Mouse (Mus musculus) intestine, embryonic 14.5 days (tissue): ENCODE measurements around the gene Lpcat4. TPM values are rescaled to one million over a fixed set of nuclear protein-coding genes. Genes with fewer than 3 reads are reported as not detected.
"Not testable (repeated sequence)": the region's sequence is repeated elsewhere in the genome, so short reads cannot be mapped to it uniquely, and the experiment has no call there.

Source experiments
- ATAC-seq: fragments of 200-750 bp; cut with Nextera tagmentation; replicated peaks from 2 replicates; pipeline ENCODE4 v1.8.0; 2017; ENCODE audit warnings: low read depth, moderate number of reproducible peaks, moderate TSS enrichment, moderate library complexity; ENCODE audit not compliant: low FRiP score, low TSS enrichment
- DNase-seq: peaks from one replicate; pipeline ENCODE4 v3.0.0-alpha.2; 2018; ENCODE audit warnings: low spot score
- H3K27ac ChIP-seq: fragments of 300-500 bp; sonication (generic); 2 replicates; pipeline ENCODE4 v1.5.1; 2014; ENCODE audit warnings: low read depth, mild to moderate bottlenecking, control low read depth
- H3K27me3 ChIP-seq: fragments of 300-500 bp; sonication (generic); replicated peaks from 2 replicates; pipeline ENCODE4 v1.6.1; 2014; ENCODE audit warnings: low read length, control low read depth; ENCODE audit not compliant: control insufficient read depth, insufficient read depth
- H3K36me3 ChIP-seq: fragments of 300-500 bp; sonication (generic); 2 replicates; pipeline ENCODE4 v1.6.1; 2014; ENCODE audit warnings: low read length, control low read depth; ENCODE audit not compliant: control insufficient read depth, insufficient read depth
- H3K4me1 ChIP-seq: fragments of 300-500 bp; sonication (generic); replicated peaks from 2 replicates; pipeline ENCODE4 v1.6.1; 2014; ENCODE audit warnings: low read length, control low read depth, mixed read lengths; ENCODE audit not compliant: control insufficient read depth, insufficient read depth
- H3K4me2 ChIP-seq: fragments of 300-500 bp; sonication (generic); 2 replicates; pipeline ENCODE4 v1.6.1; 2014; ENCODE audit warnings: low read length
- H3K4me3 ChIP-seq: fragments of 300-500 bp; sonication (generic); 2 replicates; pipeline ENCODE4 v1.5.1; 2014; ENCODE audit warnings: low read depth, low read length, control low read depth, mixed read lengths
- H3K9ac ChIP-seq: fragments of 300-500 bp; sonication (generic); 2 replicates; pipeline ENCODE4 v1.6.1; 2014; ENCODE audit warnings: mild to moderate bottlenecking, low read length
- H3K9me3 ChIP-seq: fragments of 300-500 bp; sonication (generic); 2 replicates; pipeline ENCODE4 v1.6.1; 2016; ENCODE audit warnings: low read length, control low read depth; ENCODE audit not compliant: control insufficient read depth
- WGBS: fragments of 180-500 bp; shearing (Covaris S2); extraction: QIAGEN DNeasy Blood & Tissue Kit; methylation state at CpG from one replicate; pipeline ENCODE4 v1.1.7; 2014; 5-methylcytosine and 5-hydroxymethylcytosine counted together
- polyA plus RNA-seq: library from polyadenylated mRNA; unstranded; fragments of >200 nt; fragmentation: Nextera tagmentation; extraction: Ambion mirVana; gene quantifications from 2 replicates; pipeline ENCODE4 v1.2.1, GENCODE M21; 2014

Lpcat4 gene
- polyA plus RNA-seq, 1 experiment from 2014 or later = 28.1 TPM

- H3K27me3 ChIP-seq = no peaks in the 10 kb centered on the region
- under 1% methylated on average over 21 of the region's 21 CpGs for WGBS
- no peak overlapping the region for H3K27ac ChIP-seq
Measured at GRCm38 (mm10) chr2:112284363-112285030, 45.2 kb downstream of the Lpcat4 start.

GRCm38 (mm10) chr2:112285031-112285390, 45.7 kb downstream of the Lpcat4 start:
- 53% methylated on average over 6 of the region's 6 CpGs for WGBS
- Histone ChIP-seq H3K4me3 (peak overlapping the region; percentile 47), H3K4me2 (peak overlapping the region; percentile 67), H3K36me3 (no peaks in the 10 kb centered on the region), H3K27ac (no peak overlapping the region), H3K27me3 (no peaks in the 10 kb centered on the region), H3K9ac (peak overlapping the region; percentile 48), H3K4me1 (peaks cover 3% of the 10 kb centered on the region; the same call in 1 of the 2 replicates), H3K9me3 (no peaks in the 10 kb centered on the region)
- DNase-seq (no peak), ATAC-seq (no peak)

More at GRCm38 (mm10) chr2:112284363-112285030, 45.2 kb downstream of the Lpcat4 start:
- Histone ChIP-seq H3K9ac (peak overlapping the region; percentile 48), H3K4me1 (peaks cover 3% of the 10 kb centered on the region; the same call in 1 of the 2 replicates), H3K4me2 (peak overlapping the region; percentile 67), H3K36me3 (no peaks in the 10 kb centered on the region), H3K4me3 (peak overlapping the region; percentile 47), H3K9me3 (no peaks in the 10 kb centered on the region)
- DNase-seq = peak; percentile 78
- ATAC-seq = peak; percentile 91

GRCm38 (mm10) chr2:112286062-112286461, 46.8 kb downstream of the Lpcat4 start:
- H3K27ac ChIP-seq, H3K27me3 ChIP-seq, DNase-seq, H3K4me1 ChIP-seq, ATAC-seq, H3K9ac ChIP-seq, H3K4me3 ChIP-seq, H3K36me3 ChIP-seq, H3K9me3 ChIP-seq, H3K4me2 ChIP-seq: not testable (repeated sequence)
- 90% methylated on average over 1 of the region's 1 CpGs for WGBS

GRCm38 (mm10) chr2:112287059-112287458, 47.8 kb downstream of the Lpcat4 start:
- H3K27ac ChIP-seq = no peak overlapping the region
- H3K4me3 ChIP-seq = no peak overlapping the region
- H3K9me3 ChIP-seq = no peaks in the 10 kb centered on the region
- WGBS = 62% methylated on average over 4 of the region's 4 CpGs
- ATAC-seq = peak; percentile 54; the same call in 1 of the 2 replicates
- H3K4me2 ChIP-seq = no peak overlapping the region
- DNase-seq = no peak
- no peaks in the 10 kb centered on the region for H3K36me3 ChIP-seq
- H3K27me3 ChIP-seq = no peaks in the 10 kb centered on the region
- H3K9ac ChIP-seq = no peak overlapping the region
- H3K4me1 ChIP-seq = peaks cover 3% of the 10 kb centered on the region; the same call in 1 of the 2 replicates

GRCm38 (mm10) chr2:112289507-112289906, 50.2 kb downstream of the Lpcat4 start:
- Histone ChIP-seq H3K4me3 (no peak overlapping the region), H3K27me3 (no peaks in the 10 kb centered on the region), H3K27ac (no peak overlapping the region), H3K36me3 (no peaks in the 10 kb centered on the region), H3K4me1 (no peaks in the 10 kb centered on the region), H3K9me3 (no peaks in the 10 kb centered on the region), H3K4me2 (no peak overlapping the region), H3K9ac (no peak overlapping the region)
- DNase-seq (no peak), ATAC-seq (no peak; the same call in 1 of the 2 replicates)
- WGBS = 72% methylated on average over 3 of the region's 3 CpGs

- Histone ChIP-seq H3K36me3 (no peaks in the 10 kb centered on the region), H3K4me2 (no peak overlapping the region), H3K9ac (no peak overlapping the region), H3K27me3 (no peaks in the 10 kb centered on the region), H3K9me3 (no peaks in the 10 kb centered on the region), H3K27ac (no peak overlapping the region), H3K4me1 (no peaks in the 10 kb centered on the region), H3K4me3 (no peak overlapping the region)
- WGBS = 88% methylated on average over 2 of the region's 2 CpGs
- ATAC-seq = no peak
- no peak for DNase-seq
Measured at GRCm38 (mm10) chr2:112292823-112293222, 53.6 kb downstream of the Lpcat4 start.

- ATAC-seq (no peak), DNase-seq (no peak)
- no peaks in the 10 kb centered on the region for H3K27me3 ChIP-seq
- H3K4me2 ChIP-seq = no peak overlapping the region
- no peaks in the 10 kb centered on the region for H3K36me3 ChIP-seq
- H3K9me3 ChIP-seq = no peaks in the 10 kb centered on the region
- no peak overlapping the region for H3K4me3 ChIP-seq
- 81% methylated on average over 3 of the region's 3 CpGs for WGBS
- no peak overlapping the region for H3K27ac ChIP-seq
- no peak overlapping the region for H3K9ac ChIP-seq
- no peaks in the 10 kb centered on the region for H3K4me1 ChIP-seq
Measured at GRCm38 (mm10) chr2:112296211-112296610, 56.9 kb downstream of the Lpcat4 start.
